Mouse (Mus musculus) left cerebral cortex, postnatal 14 days (tissue): Measurements from ENCODE around the gene Cpne1. TPM values are rescaled to one million over a fixed set of nuclear protein-coding genes. Genes with fewer than 3 reads are reported as not detected.

Experiments
- DNase-seq, 2 experiments: peaks; one replicate each; pipeline ENCODE4 v3.0.0; 2021 to 2022; ENCODE audit warnings: low spot score in 2 of 2, mixed read lengths in 1 of 2
- intact Hi-C: fragments of 180-260 bp; cut with DNase I; formaldehyde crosslinking; loops from one replicate; pipeline ENCODE4 v1.15.1; 2025
- total RNA-seq, 2 experiments: library from RNA; stranded (reverse); gene quantifications; 2 replicates each; pipeline ENCODE4 v1.2.3; 2021

The Cpne1 gene
- total RNA-seq, 2 experiments from 2014 or later = 24.0 to 26.0 TPM

DNA sequence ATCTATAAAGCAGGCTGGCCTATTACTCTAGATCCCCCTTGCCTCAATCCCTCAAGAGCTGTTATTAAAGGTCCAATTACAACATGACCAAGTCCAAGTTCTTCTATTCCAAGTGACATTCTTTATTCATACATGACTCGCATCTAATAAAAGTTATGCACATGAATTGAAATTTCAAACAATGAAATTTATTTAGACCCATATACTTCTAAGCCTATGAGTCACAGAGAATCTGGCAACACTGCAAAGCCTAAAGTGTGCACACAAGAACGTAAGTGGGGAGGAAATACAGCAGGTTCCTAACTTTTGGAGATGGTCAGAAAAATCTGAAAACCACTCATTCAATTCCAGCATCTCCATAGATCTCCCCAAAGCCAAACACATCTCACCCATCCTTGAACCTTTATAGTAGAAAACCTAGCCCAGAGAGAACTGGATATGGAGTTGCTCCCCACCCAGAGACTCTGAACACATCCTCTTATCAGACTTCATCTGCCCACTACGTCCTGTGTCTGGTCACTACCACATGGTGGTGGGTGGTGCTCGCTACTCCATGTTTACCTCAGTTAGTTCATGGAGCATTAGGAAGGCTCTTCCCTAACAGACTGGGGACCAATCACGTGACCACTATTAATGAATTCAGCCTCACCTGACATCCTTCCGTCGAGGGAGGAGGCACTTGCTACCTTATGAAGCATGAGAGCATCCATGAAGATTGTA is 24.2 kb downstream of the Cpne1 start:
- no peak for DNase-seq
- intact Hi-C loops = no loop called here

DNA sequence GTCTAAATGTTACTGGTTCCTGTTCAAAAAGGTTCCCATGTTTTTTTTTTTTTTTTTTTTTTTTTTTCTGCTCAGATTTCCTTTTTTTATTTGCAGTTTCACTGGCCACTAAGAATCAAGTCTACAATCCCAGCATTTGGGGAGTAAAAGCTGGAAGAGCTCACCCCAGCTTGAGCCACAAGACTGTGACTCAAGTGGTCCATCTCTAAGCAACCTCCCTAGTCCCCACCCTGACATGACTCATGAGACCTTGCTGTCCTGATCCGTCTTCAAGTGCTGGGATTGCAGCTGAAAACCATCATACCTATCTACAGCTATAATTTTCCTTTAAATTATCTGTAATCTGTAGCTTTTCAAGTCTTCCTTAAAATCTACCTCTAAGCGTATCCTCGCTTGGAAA is 27.2 kb downstream of the Cpne1 start:
- intact Hi-C loops = no loop called here

DNA sequence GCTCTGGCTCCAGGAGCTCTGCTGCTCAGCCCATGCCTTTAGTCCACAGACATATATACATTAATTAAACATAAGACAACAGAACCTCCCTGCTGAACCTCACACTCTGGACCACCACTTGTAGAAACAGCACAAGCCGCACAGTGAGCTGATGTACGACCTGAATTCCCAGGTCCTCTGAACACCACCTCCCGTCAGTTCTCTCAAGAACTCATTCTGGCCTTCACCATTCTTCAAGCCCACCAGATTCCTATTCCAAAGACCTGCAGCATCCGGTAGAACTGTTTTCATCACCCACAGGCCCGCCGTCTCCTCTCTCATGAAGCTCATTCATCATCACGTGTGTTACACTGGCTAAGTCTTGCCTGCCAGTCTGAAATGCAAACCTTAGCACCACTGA is 31.4 kb downstream of the Cpne1 start:
- DNase-seq = no peak
- intact Hi-C loops = no loop called here

More for the DNA sequence above, 27.2 kb downstream of the Cpne1 start:
- DNase-seq = no peak

DNA sequence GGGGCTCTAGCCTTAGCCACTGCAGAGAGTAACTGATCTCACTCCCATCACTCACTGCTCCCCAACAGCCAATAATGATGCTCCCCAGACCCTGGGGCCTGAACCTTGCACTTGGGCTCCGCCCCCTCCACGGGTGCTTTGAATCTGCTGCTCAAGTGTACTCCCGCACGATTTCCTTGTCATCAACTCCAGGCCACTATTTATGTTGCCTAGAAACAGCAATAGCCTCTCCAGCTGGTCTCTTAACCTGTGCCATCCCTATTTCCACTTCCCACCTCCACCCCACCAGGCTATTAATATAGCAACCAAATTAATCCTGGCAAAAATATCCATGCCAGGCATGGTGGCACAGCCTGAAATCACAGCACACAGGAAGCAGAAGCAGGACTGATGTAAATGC is 32.1 kb downstream of the Cpne1 start:
- intact Hi-C loops = no loop called here
- no peak for DNase-seq

DNA sequence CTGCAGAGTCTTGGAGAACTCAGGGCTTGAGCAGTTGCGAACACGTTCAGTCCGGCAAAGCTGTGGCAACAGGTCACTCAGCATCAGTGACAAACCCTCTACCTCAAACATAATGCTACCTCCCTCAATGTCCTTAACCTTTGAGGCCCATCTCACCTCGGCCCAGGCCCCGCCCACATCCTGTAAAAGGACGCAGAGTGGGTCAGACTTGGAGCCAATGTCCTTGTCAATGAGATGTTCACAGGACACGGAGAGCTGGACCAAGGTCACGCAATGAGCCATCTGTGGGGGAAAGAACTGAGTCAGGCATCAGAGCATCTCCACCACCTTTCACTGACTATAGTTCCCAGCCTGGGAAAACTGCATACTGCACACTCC is 32.6 kb downstream of the Cpne1 start:
- intact Hi-C loops = no loop called here
- no peak for DNase-seq

DNA sequence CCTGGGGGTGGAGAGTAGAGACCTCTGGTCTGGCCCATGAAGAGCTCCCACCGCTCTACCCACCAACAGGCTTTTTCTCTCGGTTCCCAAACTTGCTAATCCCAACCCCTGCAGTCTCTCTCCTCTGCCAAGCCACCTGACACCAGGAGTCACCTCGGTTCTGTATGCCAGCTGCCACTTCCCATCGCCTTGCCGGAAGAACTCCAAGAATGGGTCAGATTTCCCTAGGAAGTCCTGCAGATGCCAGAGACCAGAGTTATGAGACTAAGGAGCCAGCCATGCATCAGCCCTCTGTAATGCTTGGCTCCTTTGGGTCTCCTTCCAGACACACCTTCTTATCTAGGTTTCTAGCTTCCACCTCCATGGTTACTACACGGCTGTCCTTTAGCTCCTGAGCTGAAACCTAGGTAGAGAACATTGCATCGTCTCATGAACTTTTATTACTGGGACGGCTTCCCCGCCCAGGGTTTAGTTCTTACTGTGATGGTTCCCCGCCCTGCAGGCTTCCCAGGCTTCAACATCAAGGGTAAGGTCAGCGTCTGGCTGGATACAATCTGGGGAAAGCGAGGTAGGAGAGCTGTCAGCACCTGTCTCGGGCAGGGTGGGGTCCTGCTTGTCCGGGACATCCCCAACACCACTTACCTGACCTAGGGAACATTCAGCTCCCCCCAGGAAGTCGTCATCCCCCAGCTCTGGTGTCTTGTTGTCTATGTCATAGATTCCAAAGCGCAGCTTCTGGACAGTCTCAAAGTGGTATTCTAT is 33.2 kb downstream of the Cpne1 start:
- intact Hi-C loops = no loop called here

DNA sequence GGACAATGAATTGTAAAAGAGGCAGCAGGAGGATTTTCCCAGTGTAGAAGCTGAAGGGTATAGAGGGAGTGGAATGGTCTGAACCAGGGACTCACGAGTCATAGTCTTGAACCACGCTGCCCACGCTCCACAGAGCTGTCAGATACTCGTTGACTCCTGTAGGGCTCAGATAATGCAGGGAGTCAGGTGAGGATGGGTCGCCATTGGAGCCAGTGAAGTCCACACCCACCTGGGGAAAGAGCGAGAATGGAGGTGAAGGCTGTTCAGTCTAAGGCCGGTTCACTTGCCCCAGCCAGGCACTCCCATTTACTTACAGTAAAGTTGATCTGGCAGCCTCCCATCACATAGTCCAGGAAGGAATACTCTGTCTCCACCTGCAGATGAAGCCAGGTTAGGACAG is 34.3 kb downstream of the Cpne1 start:
- intact Hi-C loops = no loop called here
- DNase-seq = no peak

More for the DNA sequence above, 33.2 kb downstream of the Cpne1 start:
- DNase-seq = no peak

DNA sequence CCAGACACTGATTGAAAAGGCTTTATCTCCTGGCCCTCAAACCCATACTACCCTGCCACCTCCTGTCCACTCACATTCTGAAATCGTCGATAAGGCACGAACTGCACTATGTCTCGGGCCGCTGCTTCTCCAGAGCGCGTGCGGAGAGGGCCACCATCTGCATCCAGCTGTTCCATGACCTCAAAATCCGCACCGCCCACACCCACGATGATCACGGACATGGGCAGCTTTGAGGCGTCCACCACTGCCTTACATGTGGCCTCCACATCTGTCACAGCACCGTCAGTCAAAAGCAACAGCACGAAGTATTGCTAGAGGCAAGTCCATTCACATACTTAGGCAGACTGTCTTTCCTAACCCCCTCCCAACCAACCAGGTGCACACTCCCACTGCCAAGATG is 38.0 kb downstream of the Cpne1 start:
- DNase-seq = no peak
- intact Hi-C loops = no loop called here

DNA sequence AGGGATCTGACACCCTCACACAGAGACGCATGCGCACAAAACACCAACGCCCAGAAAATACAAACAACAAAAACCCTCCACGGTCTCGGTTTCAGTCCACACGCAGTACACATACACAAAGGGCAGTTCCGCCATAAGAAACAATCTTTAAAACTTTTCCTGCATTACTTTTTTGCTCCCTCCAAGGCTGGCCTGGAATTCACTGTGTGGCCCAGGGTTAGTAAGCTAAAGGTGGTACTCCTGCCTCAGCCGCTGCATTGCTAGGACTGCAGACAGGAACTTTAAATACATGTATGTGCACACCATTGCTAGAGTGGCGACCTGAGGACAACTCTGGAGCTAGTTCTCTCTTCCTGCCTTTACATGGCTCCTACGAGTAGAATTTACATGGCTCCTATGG is 40.5 kb downstream of the Cpne1 start:
- DNase-seq = no peak
- intact Hi-C loops = no loop called here

DNA sequence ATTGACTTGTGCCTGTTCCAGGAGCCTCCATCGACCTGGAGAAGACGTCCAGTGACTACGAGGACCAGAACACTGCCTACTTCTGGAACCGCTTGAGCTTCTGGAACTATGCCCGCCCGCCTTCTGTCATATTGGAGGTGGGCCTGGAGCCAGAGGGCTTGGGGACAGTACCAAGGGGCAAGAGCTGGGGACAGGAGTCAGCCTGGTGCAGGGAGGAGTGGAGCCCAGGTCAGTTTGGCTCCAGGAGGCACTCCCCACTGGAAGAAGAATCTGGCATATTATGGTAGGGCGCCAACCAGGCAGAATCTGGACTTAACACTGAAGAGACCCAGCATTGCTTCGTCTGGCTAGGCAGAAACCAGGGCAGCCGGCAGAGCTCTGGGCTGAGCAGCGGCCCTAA is 43.8 kb downstream of the Cpne1 start:
- DNase-seq = no peak
- intact Hi-C loops = no loop called here

DNA sequence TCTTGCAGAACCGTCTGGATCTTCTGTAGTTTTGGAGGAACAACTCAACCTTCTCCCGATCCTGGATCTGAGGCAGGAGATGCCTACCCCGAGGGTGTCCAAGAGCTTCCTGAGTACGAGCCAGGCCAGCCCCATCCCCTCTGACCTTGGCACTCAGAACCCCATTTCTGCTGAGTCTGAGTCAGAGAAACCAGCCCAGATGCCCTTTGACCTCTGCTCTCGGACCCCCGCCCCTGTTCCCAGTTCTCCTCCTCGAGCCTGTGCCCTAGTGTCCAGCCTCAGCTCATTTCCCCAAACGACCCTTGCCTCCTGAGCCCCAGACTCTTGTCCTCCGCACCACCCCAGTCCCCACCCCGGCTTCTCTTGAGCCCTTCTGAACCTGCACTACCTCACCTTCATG is 45.6 kb downstream of the Cpne1 start:
- intact Hi-C loops = no loop called here
- DNase-seq = no peak

DNA sequence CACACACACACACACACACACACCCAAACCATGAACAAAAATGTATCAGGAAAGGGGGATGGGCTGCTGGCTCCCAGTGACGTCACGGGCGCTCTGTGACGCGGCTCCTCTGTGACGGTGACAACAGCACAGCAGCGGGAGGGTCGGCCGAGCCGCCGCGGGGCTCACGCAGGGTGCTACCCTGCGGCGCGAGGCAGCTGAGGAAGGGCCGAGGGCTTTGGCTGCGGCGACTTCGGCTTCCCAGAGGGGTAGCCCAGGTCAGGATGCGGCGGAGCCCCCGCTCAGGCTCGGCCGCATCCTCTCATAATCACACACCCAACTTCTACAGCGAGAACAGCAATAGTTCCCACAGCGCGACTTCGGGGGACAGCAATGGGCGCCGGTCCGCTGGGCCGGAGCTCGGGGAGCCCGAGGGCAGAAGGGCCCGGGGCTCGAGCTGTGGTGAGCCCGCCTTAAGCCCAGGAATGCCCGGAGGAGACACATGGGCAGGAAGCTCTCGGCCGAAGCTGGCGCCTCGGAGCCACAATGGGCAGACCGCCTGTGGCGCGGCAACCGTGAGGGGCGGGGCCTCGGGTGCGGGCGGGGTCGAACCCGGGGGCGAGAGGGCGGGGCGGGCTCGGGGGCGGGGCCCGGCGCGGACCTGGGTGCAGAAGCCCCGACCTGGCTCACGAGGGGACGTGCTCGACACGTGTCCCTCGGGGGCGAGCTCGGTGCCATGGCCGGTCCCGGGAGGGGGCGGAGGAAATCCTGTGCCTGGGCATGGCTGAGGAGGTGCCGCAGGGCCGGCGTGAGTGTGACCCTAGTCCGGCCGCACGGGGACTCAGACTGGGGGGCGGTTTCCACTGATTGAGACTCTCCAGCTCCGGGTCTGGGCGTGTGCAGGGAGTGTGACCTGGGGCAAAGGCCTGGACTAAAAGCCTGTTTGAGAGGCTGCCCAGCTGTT is 46.4 kb downstream of the Cpne1 start, which contains the start of gene Spag4:
Gene Spag4, plus strand, starts transcription at position 77 of the 943 bp plus-strand sequence.
- DNase-seq = peak; percentile 60 to 64
- intact Hi-C loops = no loop called here

DNA sequence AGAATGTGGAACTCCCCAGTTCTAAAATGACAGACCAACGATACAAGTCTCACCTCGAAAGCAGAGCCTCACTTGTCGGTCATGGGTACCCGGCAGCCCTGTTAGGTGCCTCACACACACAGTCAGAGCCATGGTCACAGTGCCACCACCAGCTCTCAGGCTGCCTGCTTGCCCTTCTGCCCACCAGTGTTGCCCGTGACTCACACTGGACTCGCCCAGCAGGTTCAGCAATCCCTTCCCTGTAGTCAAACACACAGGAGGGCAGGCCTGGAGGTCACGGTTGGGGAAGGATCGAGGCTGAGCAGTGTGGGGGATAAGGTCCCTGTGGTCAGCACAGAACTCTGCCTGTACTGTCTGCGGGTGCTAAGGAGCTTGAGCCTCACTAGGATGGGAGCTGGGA is 58.9 kb downstream of the Cpne1 start, which contains the start of gene Fer1l4:
Gene Fer1l4, minus strand, starts transcription at position 132 of the 400 bp plus-strand sequence.
- DNase-seq = no peak
- intact Hi-C loops = no loop called here

DNA sequence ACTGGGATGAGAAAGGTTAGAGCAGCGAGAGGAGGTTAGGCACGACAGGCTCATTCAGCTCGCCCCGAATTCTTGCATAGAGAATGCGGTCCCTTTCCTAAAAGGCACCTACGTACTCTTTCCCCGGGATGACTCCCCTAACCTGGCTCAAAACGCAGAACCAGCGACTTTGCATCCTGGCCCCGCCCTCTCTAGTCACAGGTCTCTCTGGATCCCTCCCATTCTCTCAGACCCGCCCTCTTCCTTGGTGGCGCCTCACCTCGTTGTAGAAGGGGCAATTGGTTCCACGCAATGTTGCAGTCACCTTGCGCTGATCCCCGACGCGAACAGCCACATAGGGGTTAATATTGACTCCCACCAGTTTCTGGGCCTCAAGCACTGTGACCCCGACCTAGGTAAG is 63.8 kb downstream of the Cpne1 start:
- no peak for DNase-seq
- intact Hi-C loops = no loop called here

DNA sequence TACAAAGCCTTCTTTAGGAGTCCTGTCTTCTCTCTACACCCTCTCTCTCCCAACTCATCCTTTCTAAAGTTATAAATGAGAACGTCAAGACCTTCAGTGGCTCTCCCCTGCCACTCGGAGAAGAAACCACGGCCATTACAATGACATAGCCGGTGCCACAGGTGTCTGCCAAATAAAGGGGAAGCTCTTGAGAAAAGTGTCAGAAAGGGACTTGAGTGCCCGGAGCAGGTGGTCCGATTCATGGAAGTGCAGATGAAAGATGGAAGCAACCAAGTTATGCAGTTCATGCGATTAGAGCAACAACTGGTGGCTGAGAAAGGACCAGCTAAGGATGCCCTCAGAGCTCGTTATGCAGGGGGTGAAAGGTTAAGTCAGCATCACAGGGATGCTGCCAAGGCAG is 68.9 kb downstream of the Cpne1 start:
- intact Hi-C loops = no loop called here
- DNase-seq = no peak

DNA sequence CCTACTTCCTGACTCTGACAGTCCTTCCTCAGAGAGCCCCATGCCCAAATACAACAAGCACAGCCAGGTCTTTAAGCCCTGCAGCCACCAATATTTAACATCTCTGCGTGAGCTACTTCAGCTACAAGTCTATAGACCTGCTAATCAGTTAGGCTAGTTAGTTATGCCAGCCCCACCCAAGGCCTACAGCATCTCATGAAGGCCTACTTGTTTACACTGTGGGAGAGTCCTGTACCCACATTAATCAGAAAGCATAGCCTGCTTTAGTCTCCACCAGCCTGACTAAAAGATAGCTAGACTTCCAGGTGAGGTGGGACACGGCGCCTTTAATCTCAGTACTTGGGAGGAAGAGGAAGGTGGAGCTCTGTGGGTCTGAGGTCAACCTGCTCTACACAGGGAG is 72.4 kb downstream of the Cpne1 start:
- intact Hi-C loops = no loop called here
- DNase-seq = no peak

DNA sequence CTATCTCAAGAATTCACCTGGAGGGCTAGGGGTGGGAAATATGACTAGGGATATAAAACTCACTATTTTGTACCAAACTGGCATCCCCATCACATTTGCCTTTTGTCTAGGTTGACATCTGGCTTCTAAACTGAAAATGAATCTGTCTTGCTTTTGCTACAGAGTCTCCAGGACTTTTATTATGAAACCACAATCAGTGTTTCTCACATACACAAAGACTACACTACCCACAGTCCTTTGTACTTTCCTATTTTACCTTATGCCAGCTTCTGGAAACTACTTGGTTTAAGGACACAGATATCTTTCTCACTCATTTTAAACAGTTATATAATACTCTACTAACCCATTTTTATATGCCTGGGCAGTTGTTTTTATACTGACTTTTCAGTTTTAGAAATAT is 86.3 kb downstream of the Cpne1 start:
- intact Hi-C loops = no loop called here

More for the DNA sequence above, 86.3 kb downstream of the Cpne1 start:
- DNase-seq = peak in 1 of 2 experiments; percentile 49
